Mouse (Mus musculus): ENCODE data around the gene Gpsm3. TPM values are rescaled to one million over a fixed set of nuclear protein-coding genes. Genes with fewer than 3 reads are reported as not detected.

Gpsm3 gene
- polyA plus RNA-seq, 2 experiments from 2014 or later: 213 to 307 TPM

- no peak for ATAC-seq
These were observed 15.1 kb downstream of the Gpsm3 start for GRCm38 (mm10) chr17:34604511-34605237.

- ATAC-seq: peak; percentile 13
These were observed 16.0 kb downstream of the Gpsm3 start for GRCm38 (mm10) chr17:34605609-34606008.

GRCm38 (mm10) chr17:34606186-34607039 is 16.8 kb downstream of the Gpsm3 start:
- no peak for ATAC-seq

- ATAC-seq: no peak
These were observed 18.4 kb downstream of the Gpsm3 start for GRCm38 (mm10) chr17:34607997-34608396.

GRCm38 (mm10) chr17:34611050-34611449 is 21.4 kb downstream of the Gpsm3 start:
- ATAC-seq: no peak

GRCm38 (mm10) chr17:34613054-34613645 is 23.5 kb downstream of the Gpsm3 start:
- ATAC-seq: no peak

- ATAC-seq: no peak
These were observed 24.2 kb downstream of the Gpsm3 start for GRCm38 (mm10) chr17:34613830-34614229.

- no peak for ATAC-seq
These were observed 26.3 kb downstream of the Gpsm3 start, which contains the start of gene Egfl8 for GRCm38 (mm10) chr17:34615871-34616270. Gene Egfl8, minus strand, starts transcription at chr17:34615971.

GRCm38 (mm10) chr17:34618999-34619398 is 29.4 kb downstream of the Gpsm3 start:
- ATAC-seq: no peak

- no peak for ATAC-seq
These were observed 31.4 kb downstream of the Gpsm3 start for GRCm38 (mm10) chr17:34621006-34621405.

- ATAC-seq: no peak
These were observed 33.6 kb downstream of the Gpsm3 start for GRCm38 (mm10) chr17:34623161-34623560.

GRCm38 (mm10) chr17:34624981-34625380 is 35.4 kb downstream of the Gpsm3 start:
- ATAC-seq: no peak

GRCm38 (mm10) chr17:34626062-34626772 is 36.6 kb downstream of the Gpsm3 start:
- no peak for ATAC-seq

- ATAC-seq: no peak
These were observed 37.1 kb downstream of the Gpsm3 start for GRCm38 (mm10) chr17:34626773-34627092.

- ATAC-seq: peak; percentile 66
These were observed 37.7 kb downstream of the Gpsm3 start for GRCm38 (mm10) chr17:34627093-34627942.

- ATAC-seq: no peak
These were observed 38.5 kb downstream of the Gpsm3 start, which contains the start of gene Ppt2 for GRCm38 (mm10) chr17:34627943-34628643. Gene Ppt2, minus strand, starts transcription at chr17:34628510.

GRCm38 (mm10) chr17:34628644-34628967 is 39.0 kb downstream of the Gpsm3 start:
- no peak for ATAC-seq

GRCm38 (mm10) chr17:34629221-34629751 is 39.7 kb downstream of the Gpsm3 start, which contains the start of gene Prrt1:
Gene Prrt1, plus strand, starts transcription at chr17:34629533.
- ATAC-seq: no peak

- peak; percentile 45 for ATAC-seq
These were observed 40.4 kb downstream of the Gpsm3 start for GRCm38 (mm10) chr17:34629796-34630603.

- no peak for ATAC-seq
These were observed 41.2 kb downstream of the Gpsm3 start for GRCm38 (mm10) chr17:34630761-34631301.

All from activated CD4-positive, CD25-positive, alpha-beta regulatory T cell, adult 4 months (primary cell).